Mouse (Mus musculus): Measurements from ENCODE around the gene Rptor.
A peak's percentile ranks its signal among the peaks of the same experiment; 100 is the strongest.

The Rptor gene

DNA sequence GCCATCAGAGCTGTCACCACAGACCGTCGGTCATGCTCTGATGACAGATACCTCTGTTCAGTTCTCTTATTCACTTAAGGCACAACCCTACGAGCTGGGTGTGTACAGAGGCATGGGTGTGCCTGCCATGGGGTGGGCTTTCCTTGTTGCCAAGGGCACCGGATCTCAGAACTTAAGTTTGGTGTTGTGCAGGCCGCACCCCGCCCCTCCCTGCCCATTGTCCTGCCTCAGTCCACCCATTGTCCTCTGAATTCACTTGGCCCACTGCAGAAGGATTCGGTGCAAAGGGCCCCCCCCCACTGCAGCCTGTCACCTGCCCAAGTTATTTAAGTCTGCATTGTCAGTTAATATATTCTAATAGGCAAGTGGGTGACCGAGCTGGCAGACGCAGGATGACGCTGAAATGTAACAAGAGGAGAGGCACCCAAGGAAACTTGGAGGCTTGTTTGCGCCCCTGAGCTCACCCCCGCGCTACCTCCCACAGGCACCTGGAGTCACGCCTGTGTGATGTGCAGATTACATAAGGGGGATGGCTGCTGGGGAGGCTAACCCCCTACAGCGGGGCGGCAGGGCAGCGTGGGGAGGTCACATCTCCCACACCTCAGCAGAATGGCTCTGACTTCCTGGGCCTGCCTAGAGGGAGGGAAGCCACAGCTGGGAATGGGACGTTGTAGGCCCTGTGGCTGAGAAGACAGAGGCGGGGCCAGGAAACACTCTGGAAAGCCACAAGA is 335.2 kb downstream of the Rptor start:
- no peak for DNase-seq

DNA sequence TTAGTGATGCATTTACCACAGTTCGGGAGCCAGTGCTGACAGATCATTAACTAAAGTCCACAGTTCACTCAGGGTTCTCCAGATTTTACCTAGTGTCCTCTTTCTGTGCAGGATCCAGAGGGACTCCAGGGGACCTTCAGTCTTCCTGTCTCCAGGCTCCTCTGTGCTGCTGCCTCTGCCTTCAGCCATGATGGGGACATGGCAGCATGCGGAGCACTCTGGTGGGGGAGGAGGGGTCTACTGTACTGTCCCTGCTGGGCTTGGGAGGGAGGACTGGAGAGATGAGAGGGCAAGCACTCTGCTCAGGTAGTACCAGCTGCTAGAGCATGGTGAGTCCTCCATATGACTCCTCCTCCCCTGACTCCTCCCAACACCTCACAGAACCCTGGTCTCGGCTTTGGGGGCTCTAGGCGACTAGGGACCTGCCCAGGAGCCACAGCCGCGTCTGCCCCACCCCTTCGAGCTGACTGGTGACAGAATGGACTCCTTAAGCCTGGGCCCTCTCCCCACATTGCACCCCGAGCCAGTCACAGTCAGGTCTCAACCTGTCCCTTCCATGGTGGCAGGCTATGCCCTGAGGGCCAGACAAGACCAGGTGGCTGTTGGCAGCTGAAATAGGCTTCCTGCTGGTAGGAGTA is 336.5 kb downstream of the Rptor start:
- peak in 1 of 2 experiments; percentile 36 for DNase-seq

DNA sequence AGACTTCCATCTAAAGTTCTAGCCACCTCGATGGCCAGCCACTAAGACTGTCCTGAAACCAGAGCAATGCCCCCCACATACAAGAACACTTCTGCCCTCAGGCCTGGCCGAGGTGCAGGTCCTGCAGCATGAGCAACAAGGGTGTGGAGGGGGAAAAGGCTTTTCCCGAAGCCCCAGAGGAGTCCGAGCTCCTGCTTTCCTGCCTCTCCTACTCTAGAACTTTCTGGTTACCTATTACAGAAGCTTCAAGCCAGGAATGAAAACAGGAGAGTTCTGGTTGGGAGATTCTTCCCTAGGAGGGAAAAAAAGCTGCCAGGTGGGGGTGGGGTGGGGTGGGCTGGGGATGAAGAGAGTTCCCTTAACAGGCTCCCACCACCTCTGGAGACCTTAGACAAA is 337.0 kb downstream of the Rptor start:
- DNase-seq, result no peak

DNA sequence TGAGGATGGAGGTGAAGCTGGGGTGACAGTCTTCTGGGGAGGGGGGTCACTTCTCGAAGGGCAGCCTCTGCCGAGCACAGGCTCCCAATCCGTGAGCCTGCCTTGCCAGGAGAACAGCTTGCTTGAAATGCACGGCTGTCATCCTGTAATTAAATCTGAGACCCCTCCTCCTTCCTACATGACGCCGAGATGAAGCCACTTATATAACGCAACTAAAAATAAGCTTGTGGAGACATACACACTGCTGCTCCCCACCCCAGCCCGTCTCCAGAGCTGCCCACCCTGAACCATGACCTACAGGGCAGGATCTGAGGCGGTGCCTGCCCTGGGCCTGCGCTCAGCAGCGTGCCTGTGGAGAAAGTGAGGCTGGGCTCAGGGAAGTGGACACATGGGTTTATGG is 337.4 kb downstream of the Rptor start:
- DNase-seq, result no peak

DNA sequence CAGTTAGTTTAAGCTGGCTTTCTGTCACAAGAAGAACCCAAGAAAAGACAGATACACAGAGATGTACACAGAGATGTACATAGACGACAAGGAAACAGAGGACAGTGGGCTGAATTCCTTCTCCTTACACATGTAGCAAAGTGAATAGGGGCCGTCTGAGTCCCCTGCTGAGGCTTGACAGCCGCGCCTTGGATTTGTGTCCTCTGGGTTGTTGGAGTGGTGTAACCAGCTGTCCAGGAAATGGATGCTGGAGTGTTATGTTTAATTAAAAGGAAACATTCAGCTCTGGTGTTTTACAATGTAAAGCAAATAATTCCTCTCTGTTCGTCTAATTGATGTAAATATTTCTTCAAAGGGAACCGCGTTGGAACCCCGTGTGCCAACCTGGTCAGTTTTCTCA is 339.1 kb downstream of the Rptor start:
- DNase-seq, result no peak

DNA sequence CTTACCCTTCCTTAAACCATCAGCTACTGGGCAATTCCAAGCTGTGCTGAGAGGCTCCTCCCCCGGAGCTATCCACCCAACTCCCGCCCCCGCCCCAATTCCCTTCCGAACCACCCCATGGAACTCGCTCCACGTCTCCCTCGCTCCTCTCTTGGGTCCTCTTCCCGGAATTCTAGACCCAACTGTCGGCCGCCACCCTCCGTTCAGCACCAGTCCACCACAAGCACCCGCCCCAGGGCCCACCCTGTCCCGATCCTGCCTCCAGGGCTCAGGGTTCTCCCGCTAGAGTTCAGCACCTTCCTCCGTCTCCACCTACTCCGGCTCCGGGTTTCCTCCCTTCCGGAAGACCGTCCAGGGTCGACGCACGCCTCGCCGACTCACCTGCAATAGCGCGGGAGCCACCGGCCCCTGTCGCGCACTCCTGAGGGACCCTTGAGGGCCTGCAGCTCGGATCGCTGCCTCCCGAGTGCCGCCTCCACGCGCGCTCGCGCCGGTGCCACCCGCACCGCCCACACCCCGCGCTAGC is 339.6 kb downstream of the Rptor start:
- DNase-seq, result no peak

DNA sequence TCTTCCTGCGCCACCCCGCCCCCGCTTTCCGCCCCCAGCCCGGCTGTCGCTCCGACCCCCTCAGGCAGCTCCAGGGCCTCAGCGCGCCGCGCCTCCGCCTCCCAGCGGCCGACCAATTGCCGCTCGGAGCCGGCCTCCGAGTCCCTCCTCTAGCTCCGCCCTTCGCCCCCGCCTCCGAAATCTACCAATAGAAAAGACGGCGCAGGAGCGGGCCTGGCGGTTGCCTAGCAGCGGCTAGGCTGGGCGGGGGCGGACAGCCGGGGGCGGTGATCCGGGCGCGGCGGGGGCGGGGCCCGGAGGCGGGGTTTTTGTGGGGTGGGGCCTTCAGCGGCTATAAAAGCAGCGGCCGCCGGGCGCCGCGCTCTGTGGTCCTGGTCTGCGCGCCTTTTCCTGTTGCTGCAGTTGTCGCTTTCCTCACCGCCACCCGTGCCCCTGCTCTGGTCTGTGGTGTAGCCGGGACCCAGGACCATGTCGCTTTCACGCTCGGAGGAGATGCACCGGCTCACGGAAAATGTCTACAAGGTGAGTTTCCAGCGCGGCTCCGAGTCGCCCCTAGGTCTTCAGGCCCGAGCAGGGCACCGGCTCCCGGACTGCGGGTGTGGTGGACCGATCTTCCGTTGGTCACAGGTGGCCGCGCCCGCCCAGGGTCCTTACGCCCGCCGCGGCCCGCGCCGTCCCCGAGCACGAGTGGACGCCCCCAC is 340.2 kb downstream of the Rptor start, which contains the start of gene Baiap2:
Gene Baiap2 (plus strand): TSS at position 37 of the 701 bp plus-strand sequence.
- DNase-seq, result peak; percentile 99 to 100

DNA sequence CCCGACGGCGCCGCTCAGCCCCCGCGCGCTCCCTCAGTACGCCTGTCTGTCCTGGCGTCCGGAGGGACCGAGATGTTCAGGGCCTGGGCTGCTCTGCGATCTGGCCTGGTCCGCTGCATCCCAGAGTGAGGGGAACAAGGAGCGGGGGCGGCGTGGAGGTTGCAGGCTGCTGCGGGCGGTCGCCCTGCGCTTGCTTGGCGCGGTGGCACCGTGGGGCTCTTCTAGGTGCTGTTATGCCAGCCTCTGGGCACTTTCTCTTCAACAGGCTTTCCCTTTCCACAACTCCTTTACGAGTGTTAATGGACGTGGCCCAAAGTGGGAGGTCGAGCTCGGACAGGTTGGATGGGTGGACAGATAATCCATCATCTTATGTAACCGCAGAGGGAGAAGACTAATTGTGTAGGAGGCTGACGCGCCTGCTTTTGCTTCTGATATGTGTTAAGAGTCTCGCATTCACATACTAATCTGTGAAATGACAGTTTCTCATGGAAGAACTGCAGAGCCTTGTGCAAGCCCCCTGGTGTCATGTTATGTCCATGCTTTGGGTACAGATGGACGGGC is 340.8 kb downstream of the Rptor start:
- DNase-seq, result peak in 1 of 2 experiments; percentile 74

DNA sequence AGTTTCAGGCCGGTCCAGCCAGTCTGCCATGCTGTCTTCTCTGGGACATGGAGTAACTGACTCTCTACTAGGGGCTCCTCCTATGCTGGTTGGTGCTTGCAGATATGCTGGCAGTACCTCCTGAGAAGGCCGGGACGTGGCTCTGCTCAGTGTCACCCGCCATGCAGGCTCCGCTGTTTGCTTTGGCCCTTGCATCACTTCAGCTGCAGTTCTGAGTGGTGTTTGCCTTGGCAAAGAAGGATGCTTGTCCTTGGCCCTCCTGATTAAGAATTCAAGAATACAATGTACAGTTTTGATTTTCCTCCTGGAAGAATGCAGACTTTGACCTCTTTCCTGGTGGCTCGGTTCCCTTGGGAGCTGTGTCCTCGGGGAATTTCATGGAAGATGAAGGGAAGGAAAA is 342.6 kb downstream of the Rptor start:
- DNase-seq, result peak in 1 of 2 experiments; percentile 44

DNA sequence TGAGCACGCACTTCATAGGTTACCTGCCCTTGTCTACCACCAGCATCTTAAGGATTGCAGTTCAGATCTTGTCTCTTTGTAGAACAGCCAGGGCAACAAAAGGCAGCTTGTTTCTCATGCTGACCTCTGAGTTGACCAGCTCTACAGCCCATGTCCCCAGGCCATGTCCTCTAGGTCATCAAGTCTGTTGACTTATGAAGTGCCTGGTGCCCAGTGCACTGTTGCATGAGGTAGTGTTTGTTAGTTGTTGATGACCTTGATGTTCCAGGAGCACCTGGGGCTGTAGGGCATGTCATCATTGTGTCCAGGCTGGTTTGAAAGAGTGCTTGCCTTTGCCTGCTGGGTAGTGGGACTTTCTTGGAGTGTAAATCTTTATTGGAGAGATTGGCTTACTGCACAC is 344.7 kb downstream of the Rptor start:
- no peak for DNase-seq

DNA sequence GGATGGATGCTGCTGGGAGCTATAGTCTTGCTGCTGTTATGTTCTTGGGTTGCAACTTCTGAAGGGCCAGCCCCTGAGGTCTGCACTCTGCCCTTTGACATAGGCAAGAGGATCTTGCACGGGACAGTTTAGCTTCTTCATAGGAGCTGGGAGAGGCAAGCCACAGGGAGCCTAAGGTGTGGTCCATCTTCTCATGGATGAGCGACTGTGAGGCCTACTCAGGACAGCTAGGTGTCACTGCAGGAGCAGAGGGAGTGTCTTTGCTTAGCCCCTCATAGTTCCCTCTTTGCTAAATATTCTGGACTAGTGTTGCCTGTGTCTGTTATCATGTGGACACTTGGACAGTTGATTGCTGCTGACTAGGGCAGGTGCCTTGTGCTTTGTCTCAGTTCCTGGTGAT is 345.2 kb downstream of the Rptor start:
- DNase-seq, result no peak

DNA sequence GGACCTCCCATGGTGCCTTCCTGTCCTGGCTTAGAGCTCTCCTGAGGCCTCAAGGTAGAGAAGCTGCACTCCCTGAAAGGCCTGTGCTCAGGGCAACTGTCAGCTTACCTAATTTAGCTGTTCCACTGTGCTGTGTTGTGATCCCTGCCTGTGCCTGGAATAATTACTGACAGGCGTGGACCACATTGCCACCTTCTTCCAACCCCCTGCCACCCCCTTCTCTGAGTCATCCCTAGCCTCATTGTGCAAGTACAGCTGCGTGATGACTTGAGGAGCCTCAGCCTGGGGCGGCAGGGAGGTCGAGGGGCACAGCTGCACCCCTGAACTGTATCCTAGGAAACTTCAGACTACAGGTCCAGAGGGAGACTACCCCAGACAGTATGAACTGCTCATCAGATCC is 345.6 kb downstream of the Rptor start:
- DNase-seq, result no peak

DNA sequence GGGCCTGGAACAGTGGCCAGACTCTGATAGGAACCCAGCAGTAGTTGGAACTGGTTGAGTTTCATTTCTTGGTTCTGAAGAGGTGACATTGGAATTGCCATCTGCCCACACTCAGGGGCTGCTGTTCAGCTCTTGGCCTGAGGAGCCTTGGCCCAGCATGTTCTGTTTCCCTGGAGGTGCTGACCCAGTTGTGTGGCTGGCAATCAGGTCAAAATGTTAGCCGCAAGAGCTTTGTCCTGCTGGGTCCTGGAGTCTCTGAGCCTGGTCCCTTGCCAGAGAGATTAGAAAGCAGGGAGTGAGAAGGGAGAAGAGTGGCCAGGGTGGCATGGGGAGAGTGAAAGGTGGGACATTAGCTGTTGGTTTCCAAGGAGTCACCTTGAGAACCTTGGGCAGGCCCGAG is 346.1 kb downstream of the Rptor start:
- peak; percentile 51 to 56 for DNase-seq

Data from cerebellum, postnatal 25 days (tissue).